Mouse (Mus musculus) forebrain, embryonic 13.5 days (tissue): ENCODE results near the gene Hist4h4. TPM values are rescaled to one million over a fixed set of nuclear protein-coding genes. Genes with fewer than 3 reads are reported as not detected.

Experiments used
- ATAC-seq: fragments of 200-750 bp; cut with Nextera tagmentation; 2 replicates; pipeline ENCODE4 v1.8.0; 2017
- H3K27ac ChIP-seq: fragments of 300-500 bp; sonication (generic); 2 replicates; pipeline ENCODE4 v1.5.1; 2015; ENCODE audit warnings: inconsistent platforms, mild to moderate bottlenecking, moderate library complexity
- H3K27me3 ChIP-seq: fragments of 300-500 bp; sonication (generic); 2 replicates; pipeline ENCODE4 v1.6.1; 2015; ENCODE audit warnings: mild to moderate bottlenecking, inconsistent platforms
- H3K36me3 ChIP-seq: fragments of 300-500 bp; sonication (generic); 2 replicates; pipeline ENCODE4 v1.6.1; 2015; ENCODE audit warnings: mild to moderate bottlenecking, inconsistent platforms; ENCODE audit not compliant: poor library complexity, severe bottlenecking
- H3K4me1 ChIP-seq: fragments of 300-500 bp; sonication (generic); 2 replicates; pipeline ENCODE4 v1.6.1; 2015; ENCODE audit warnings: inconsistent platforms
- H3K4me2 ChIP-seq: fragments of 300-500 bp; sonication (generic); 2 replicates; pipeline ENCODE4 v1.6.1; 2015; ENCODE audit warnings: inconsistent platforms, mild to moderate bottlenecking, moderate library complexity
- H3K4me3 ChIP-seq: fragments of 300-500 bp; sonication (generic); 2 replicates; pipeline ENCODE4 v1.5.1; 2015; ENCODE audit warnings: mild to moderate bottlenecking, inconsistent platforms
- H3K9ac ChIP-seq: fragments of 300-500 bp; sonication (generic); 2 replicates; pipeline ENCODE4 v1.6.1; 2015; ENCODE audit warnings: mild to moderate bottlenecking, inconsistent platforms
- H3K9me3 ChIP-seq: fragments of 300-500 bp; sonication (generic); replicated peaks from 2 replicates; pipeline ENCODE4 v1.6.1; 2016; ENCODE audit warnings: inconsistent platforms
- WGBS: fragments of 180-500 bp; shearing (Covaris S2); methylation state at CpG from one replicate; pipeline ENCODE4 v1.1.7; 2015; 5-methylcytosine and 5-hydroxymethylcytosine counted together
- polyA plus RNA-seq: library from polyadenylated mRNA; unstranded; fragments of >200 nt; fragmentation: Nextera tagmentation; extraction: Ambion mirVana; gene quantifications from 2 replicates; pipeline ENCODE4 v1.2.1, GENCODE M21; 2015

Gene Hist4h4
- polyA plus RNA-seq, 1 experiment from 2014 or later = 1.2 TPM

GRCm38 (mm10) chr6:136811196-136811595, 7.0 kb upstream of the Hist4h4 start:
- Histone ChIP-seq H3K9me3 (no peaks in the 10 kb centered on the region), H3K4me1 (peaks cover 16% of the 10 kb centered on the region), H3K27me3 (no peaks in the 10 kb centered on the region), H3K4me3 (no peak overlapping the region), H3K27ac (no peak overlapping the region), H3K9ac (no peak overlapping the region), H3K36me3 (peaks cover 48% of the 10 kb centered on the region), H3K4me2 (no peak overlapping the region)
- ATAC-seq = no peak
- 92% methylated on average over 10 of the region's 10 CpGs for WGBS

- Histone ChIP-seq H3K27ac (no peak overlapping the region), H3K36me3 (peaks cover 34% of the 10 kb centered on the region), H3K27me3 (no peaks in the 10 kb centered on the region), H3K9ac (no peak overlapping the region), H3K4me1 (peaks cover 20% of the 10 kb centered on the region), H3K4me3 (peak overlapping the region; percentile 84; the same call in 1 of the 2 replicates), H3K9me3 (no peaks in the 10 kb centered on the region), H3K4me2 (peak overlapping the region; percentile 98)
- 88% methylated on average over 13 of the region's 13 CpGs for WGBS
- ATAC-seq = no peak
Observed at GRCm38 (mm10) chr6:136809673-136810072, 5.5 kb upstream of the Hist4h4 start.

GRCm38 (mm10) chr6:136809077-136809476, 4.9 kb upstream of the Hist4h4 start:
- H3K36me3 ChIP-seq = peaks cover 28% of the 10 kb centered on the region
- no peaks in the 10 kb centered on the region for H3K9me3 ChIP-seq
- peak overlapping the region; percentile 81 for H3K9ac ChIP-seq
- peak overlapping the region; percentile 84 for H3K4me3 ChIP-seq
- 41% methylated on average over 14 of the region's 14 CpGs for WGBS
- H3K27me3 ChIP-seq = no peaks in the 10 kb centered on the region
- peaks cover 21% of the 10 kb centered on the region for H3K4me1 ChIP-seq
- peak overlapping the region; percentile 98 for H3K4me2 ChIP-seq
- no peak for ATAC-seq
- H3K27ac ChIP-seq = no peak overlapping the region

DNA sequence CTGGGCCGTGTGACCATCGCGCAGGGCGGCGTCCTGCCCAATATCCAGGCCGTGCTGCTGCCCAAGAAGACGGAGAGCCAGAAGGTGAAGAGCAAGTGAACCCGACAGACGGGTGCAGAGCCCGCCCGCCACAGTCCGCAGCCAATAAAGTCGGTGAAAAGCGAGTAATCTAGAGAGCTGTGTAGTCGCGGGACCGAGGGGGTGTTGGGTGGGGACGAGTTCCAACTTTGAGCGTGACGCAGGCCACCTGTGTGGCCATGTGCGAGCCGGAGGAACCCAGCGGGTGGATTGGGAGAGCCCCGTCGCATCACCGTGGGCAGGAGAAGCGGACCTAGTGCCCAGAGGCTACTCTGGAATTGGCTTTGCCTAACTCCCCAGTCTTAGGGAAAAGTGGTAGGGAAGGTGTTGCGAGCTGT, 4.4 kb upstream of the Hist4h4 start:
- no peak overlapping the region; the same call in 1 of the 2 replicates for H3K27ac ChIP-seq
- H3K4me2 ChIP-seq = peak overlapping the region; percentile 98
- peak overlapping the region; percentile 81 for H3K9ac ChIP-seq
- peaks cover 21% of the 10 kb centered on the region for H3K4me1 ChIP-seq
- peak overlapping the region; percentile 84 for H3K4me3 ChIP-seq
- H3K36me3 ChIP-seq = peaks cover 24% of the 10 kb centered on the region
- no peaks in the 10 kb centered on the region for H3K27me3 ChIP-seq
- ATAC-seq = peak; percentile 2; the same call in 1 of the 2 replicates
- no peaks in the 10 kb centered on the region for H3K9me3 ChIP-seq
- under 1% methylated on average over 28 of the region's 28 CpGs for WGBS

DNA sequence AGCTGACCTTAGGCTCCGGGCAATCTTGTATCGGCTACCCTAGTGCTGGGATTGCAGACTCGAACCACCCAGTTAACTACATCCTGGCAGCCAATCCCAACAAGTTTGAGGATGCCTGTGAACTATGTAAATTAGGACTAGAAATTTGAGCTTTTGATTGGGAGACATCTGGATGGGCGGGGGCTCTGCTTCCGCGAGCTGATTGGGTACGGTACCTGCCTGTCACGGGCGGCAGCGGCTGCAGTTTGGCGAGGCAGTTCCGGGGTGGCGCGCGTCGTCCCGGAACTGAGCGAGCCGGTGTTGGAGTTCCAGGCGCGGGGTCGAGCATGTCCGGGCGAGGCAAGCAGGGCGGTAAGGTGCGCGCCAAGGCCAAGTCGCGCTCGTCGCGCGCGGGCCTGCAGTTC, 3.8 kb upstream of the Hist4h4 start, which contains the start of gene H2afj:
Gene H2afj (plus strand): TSS at position 231 of the 404 bp plus-strand sequence.
- ATAC-seq = peak; percentile 89
- H3K36me3 ChIP-seq = peaks cover 19% of the 10 kb centered on the region
- H3K4me3 ChIP-seq = peak within 1 kb of the TSS; percentile 84
- H3K27me3 ChIP-seq = no peaks in the 10 kb centered on the region
- H3K9me3 ChIP-seq = no peaks in the 10 kb centered on the region
- peaks cover 27% of the 10 kb centered on the region for H3K4me1 ChIP-seq
- H3K4me2 ChIP-seq = peak within 1 kb of the TSS; percentile 98
- WGBS = under 1% methylated on average over 34 of the region's 34 CpGs
- no peak within 1 kb of the TSS; the same call in 1 of the 2 replicates for H3K27ac ChIP-seq
- peak within 1 kb of the TSS; percentile 81 for H3K9ac ChIP-seq

DNA sequence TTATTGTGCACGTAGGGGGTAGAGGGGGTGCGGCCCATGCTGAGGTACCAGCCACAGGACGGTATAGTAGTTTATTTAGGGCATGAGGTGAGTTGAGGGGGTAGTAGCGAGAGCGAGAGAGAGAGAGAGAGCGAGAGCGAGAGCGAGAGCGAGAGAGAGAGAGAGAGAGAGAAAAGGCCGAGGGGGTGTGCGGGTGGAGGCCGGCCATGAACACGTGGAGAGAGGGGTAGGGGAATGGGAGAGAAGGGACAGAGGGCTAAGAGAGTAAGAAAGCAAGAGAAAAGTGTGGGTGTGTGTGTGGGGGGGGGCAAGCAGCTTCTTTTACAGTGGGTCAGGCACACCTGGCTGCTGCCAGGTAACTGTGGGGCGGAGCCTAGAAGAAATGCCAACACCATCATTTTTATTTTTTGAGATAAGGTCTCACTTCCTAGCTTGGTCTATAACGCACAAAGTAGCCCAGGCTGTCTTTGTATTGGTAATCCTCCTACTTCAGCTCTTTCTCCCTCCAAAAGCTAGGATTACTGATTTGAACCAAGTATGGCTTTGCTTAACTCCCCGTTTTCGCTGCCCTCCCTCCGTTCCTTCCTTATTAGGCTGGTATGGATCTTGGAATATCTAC, 3.3 kb upstream of the Hist4h4 start:
- Histone ChIP-seq H3K4me2 (peak overlapping the region; percentile 98), H3K4me1 (peaks cover 29% of the 10 kb centered on the region), H3K4me3 (peak overlapping the region; percentile 84), H3K27me3 (no peaks in the 10 kb centered on the region), H3K27ac (no peak overlapping the region), H3K36me3 (peaks cover 16% of the 10 kb centered on the region), H3K9me3 (no peaks in the 10 kb centered on the region), H3K9ac (0 out of 2 replicates have a peak overlapping the region, but pooled peaks have one; percentile 50)
- WGBS = 34% methylated on average over 18 of the region's 18 CpGs
- ATAC-seq = no peak

GRCm38 (mm10) chr6:136806819-136807218, 2.6 kb upstream of the Hist4h4 start:
- WGBS = 68% methylated on average over 5 of the region's 5 CpGs
- H3K36me3 ChIP-seq = peaks cover 9% of the 10 kb centered on the region
- no peaks in the 10 kb centered on the region for H3K9me3 ChIP-seq
- H3K4me2 ChIP-seq = no peak overlapping the region
- H3K9ac ChIP-seq = no peak overlapping the region
- no peak for ATAC-seq
- no peaks in the 10 kb centered on the region for H3K27me3 ChIP-seq
- H3K27ac ChIP-seq = no peak overlapping the region
- peaks cover 29% of the 10 kb centered on the region for H3K4me1 ChIP-seq
- no peak overlapping the region for H3K4me3 ChIP-seq

GRCm38 (mm10) chr6:136805409-136805775, 1.2 kb upstream of the Hist4h4 start:
- WGBS = 88% methylated on average over 1 of the region's 1 CpGs
- Histone ChIP-seq H3K27ac (no peak overlapping the region), H3K27me3 (no peaks in the 10 kb centered on the region), H3K4me2 (no peak overlapping the region), H3K9ac (no peak overlapping the region), H3K4me3 (no peak overlapping the region), H3K9me3 (no peaks in the 10 kb centered on the region), H3K4me1 (peaks cover 29% of the 10 kb centered on the region), H3K36me3 (peaks cover under 1% of the 10 kb centered on the region)
- no peak for ATAC-seq

- WGBS = 31% methylated on average over 9 of the region's 9 CpGs
- Histone ChIP-seq H3K4me1 (peaks cover 26% of the 10 kb centered on the region), H3K27ac (peak overlapping the region; percentile 100), H3K27me3 (no peaks in the 10 kb centered on the region), H3K36me3 (no peaks in the 10 kb centered on the region), H3K4me3 (peak overlapping the region; percentile 65), H3K9ac (peak overlapping the region; percentile 95), H3K4me2 (peak overlapping the region; percentile 75), H3K9me3 (no peaks in the 10 kb centered on the region)
- no peak for ATAC-seq
Observed at GRCm38 (mm10) chr6:136804705-136805408, 642 bp upstream of the Hist4h4 start.

DNA sequence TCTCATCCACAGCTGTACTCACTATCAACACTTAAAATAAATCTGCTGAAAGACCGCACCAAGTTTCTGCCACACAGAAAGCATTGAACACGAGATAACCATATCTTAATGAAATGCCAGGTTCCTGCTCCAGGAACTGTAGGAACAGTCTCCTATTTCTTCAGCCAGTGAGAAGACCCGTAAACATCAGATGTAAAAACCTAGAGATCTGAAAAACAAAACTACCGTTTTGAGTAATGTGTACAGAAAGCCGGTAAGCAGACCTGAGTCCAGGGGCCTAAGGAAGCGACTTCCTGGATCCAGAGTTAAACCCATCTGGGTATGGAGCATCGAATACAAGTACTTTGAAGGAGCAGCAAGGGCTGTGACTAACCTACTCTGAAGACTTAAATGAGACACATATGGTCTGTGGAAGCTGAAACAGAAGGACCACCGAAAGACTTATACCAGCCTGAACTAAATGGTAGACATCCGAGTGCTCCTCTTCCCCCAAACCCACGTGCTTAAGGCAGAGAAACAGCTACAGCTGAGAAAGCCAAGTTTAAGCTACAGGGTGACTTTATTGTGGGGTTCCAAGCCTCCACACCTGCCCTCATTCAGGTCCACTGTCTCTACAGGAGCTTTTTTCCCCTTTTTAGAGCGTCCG, 999 bp downstream of the Hist4h4 start:
- H3K36me3 ChIP-seq = no peaks in the 10 kb centered on the region
- peak overlapping the region; percentile 100 for H3K27ac ChIP-seq
- H3K4me1 ChIP-seq = peaks cover 13% of the 10 kb centered on the region
- 22% methylated on average over 12 of the region's 12 CpGs for WGBS
- no peaks in the 10 kb centered on the region for H3K9me3 ChIP-seq
- peak overlapping the region; percentile 65 for H3K4me3 ChIP-seq
- H3K27me3 ChIP-seq = no peaks in the 10 kb centered on the region
- H3K4me2 ChIP-seq = peak overlapping the region; percentile 75
- no peak; the same call in 1 of the 2 replicates for ATAC-seq
- peak overlapping the region; percentile 95 for H3K9ac ChIP-seq

DNA sequence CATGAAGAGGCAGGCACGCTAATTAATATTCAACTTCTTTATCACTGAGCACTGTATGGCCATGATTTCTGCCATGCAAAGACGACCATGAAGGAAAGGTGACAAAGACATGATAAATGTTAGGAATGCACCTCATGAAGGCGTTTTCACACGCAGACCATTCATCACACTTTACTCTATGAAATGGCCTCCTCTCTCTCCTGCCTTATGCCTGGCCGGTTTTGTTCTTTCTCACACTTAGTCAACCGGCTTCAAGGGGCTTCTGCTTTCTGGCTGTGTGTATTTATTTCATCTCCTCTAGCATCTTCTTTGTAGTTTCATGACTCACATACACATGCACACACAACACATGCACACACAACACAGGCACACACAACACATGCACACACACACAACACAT, 2.9 kb downstream of the Hist4h4 start:
- WGBS = 87% methylated on average over 6 of the region's 6 CpGs
- H3K36me3 ChIP-seq = no peaks in the 10 kb centered on the region
- no peak overlapping the region for H3K4me2 ChIP-seq
- H3K4me3 ChIP-seq = no peak overlapping the region
- ATAC-seq = no peak
- H3K4me1 ChIP-seq = peaks cover 13% of the 10 kb centered on the region
- H3K27ac ChIP-seq = no peak overlapping the region
- no peaks in the 10 kb centered on the region for H3K9me3 ChIP-seq
- no peak overlapping the region for H3K9ac ChIP-seq
- H3K27me3 ChIP-seq = no peaks in the 10 kb centered on the region

DNA sequence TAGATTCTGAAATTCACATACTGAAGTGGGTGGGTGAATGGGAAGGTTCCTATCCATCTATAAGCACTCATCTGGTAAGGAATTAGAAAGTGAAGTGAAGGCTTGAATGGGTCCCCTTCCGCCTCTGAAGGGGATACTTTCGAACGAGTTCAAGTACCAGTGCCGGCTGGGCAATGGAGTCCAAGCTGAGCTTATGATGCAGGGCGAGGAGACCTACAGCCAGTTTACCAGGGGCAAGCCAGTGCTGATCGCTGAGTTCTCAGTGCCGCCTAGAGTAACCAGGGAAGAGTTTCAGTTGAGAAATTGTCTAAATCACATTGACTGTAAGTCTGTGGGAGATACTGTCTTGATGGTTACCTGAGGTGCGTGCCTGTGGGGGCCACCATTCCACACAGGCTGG, 3.5 kb downstream of the Hist4h4 start:
- H3K4me2 ChIP-seq = no peak overlapping the region
- H3K27me3 ChIP-seq = 0 out of 2 replicates have a peak, but pooled peaks cover 3% of the 10 kb centered on the region
- H3K36me3 ChIP-seq = no peaks in the 10 kb centered on the region
- peaks cover 13% of the 10 kb centered on the region for H3K4me1 ChIP-seq
- no peak overlapping the region for H3K4me3 ChIP-seq
- H3K9me3 ChIP-seq = no peaks in the 10 kb centered on the region
- H3K27ac ChIP-seq = no peak overlapping the region
- H3K9ac ChIP-seq = no peak overlapping the region
- no peak for ATAC-seq
- 95% methylated on average over 8 of the region's 8 CpGs for WGBS
